Mouse (Mus musculus) hindbrain, embryonic 14.5 days (tissue): ENCODE measurements around the gene Olfr344. TPM values are rescaled to one million over a fixed set of nuclear protein-coding genes. Genes with fewer than 3 reads are reported as not detected.

Source experiments
- ATAC-seq: fragments of 200-750 bp; cut with Nextera tagmentation; 2 replicates; pipeline ENCODE4 v1.8.0; 2017; ENCODE audit warnings: moderate number of reproducible peaks, mild to moderate bottlenecking, moderate TSS enrichment, moderate library complexity; ENCODE audit not compliant: low FRiP score
- DNase-seq: peaks from one replicate; pipeline ENCODE4 v3.0.0-alpha.2; 2015; ENCODE audit warnings: low spot score
- H3K27ac ChIP-seq: fragments of 300-500 bp; sonication (generic); 2 replicates; pipeline ENCODE4 v1.5.1; 2014; ENCODE audit warnings: mild to moderate bottlenecking, moderate library complexity
- H3K27me3 ChIP-seq: fragments of 300-500 bp; sonication (generic); 2 replicates; pipeline ENCODE4 v1.6.1; 2014; ENCODE audit warnings: mild to moderate bottlenecking, low read length, mixed read lengths; ENCODE audit not compliant: control insufficient read depth, insufficient read depth
- H3K36me3 ChIP-seq: fragments of 300-500 bp; sonication (generic); replicated peaks from 2 replicates; pipeline ENCODE4 v1.6.1; 2014; ENCODE audit not compliant: control insufficient read depth, insufficient read depth
- H3K4me1 ChIP-seq: fragments of 300-500 bp; sonication (generic); replicated peaks from 2 replicates; pipeline ENCODE4 v1.6.1; 2014; ENCODE audit warnings: antibody characterized with exemption, low read length, mixed read lengths; ENCODE audit not compliant: control insufficient read depth, insufficient read depth
- H3K4me2 ChIP-seq: fragments of 300-500 bp; sonication (generic); replicated peaks from 2 replicates; pipeline ENCODE4 v1.6.1; 2014; ENCODE audit warnings: mild to moderate bottlenecking, moderate library complexity
- H3K4me3 ChIP-seq: fragments of 300-500 bp; sonication (generic); replicated peaks from 2 replicates; pipeline ENCODE4 v1.5.1; 2014; ENCODE audit warnings: mild to moderate bottlenecking, low read length
- H3K9ac ChIP-seq: fragments of 300-500 bp; sonication (generic); 2 replicates; pipeline ENCODE4 v1.6.1; 2014
- H3K9me3 ChIP-seq: fragments of 300-500 bp; sonication (generic); 2 replicates; pipeline ENCODE4 v1.6.1; 2016; ENCODE audit warnings: low read length; ENCODE audit not compliant: control insufficient read depth
- WGBS: fragments of 180-500 bp; shearing (Covaris S2); extraction: QIAGEN DNeasy Blood & Tissue Kit; methylation state at CpG from one replicate; pipeline ENCODE4 v1.1.7; 2014; 5-methylcytosine and 5-hydroxymethylcytosine counted together
- polyA plus RNA-seq: library from polyadenylated mRNA; unstranded; fragments of >200 nt; fragmentation: Nextera tagmentation; extraction: Ambion mirVana; gene quantifications from 2 replicates; pipeline ENCODE4 v1.2.1, GENCODE M21; 2014

Olfr344 gene
- polyA plus RNA-seq: not detected in 2 replicates

DNA sequence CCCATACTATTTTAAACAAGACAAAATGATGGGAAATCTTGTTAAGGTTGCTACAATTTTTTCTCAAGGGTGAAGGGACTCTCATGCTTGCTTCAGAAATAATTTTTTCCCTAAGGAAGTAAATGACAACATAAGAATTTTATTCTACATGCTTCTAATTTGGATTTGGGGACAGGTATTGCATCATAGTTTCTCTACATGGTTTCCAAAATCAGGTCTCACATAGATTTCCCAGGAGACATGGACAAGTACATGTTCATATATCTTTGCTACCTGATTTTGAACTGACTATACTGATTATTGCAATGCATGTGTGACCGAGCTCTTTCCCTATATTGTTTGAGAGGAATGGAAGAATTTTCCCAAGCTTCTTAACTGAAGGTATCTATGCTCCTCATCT lies at the start of gene Olfr344:
Gene Olfr344, plus strand, starts transcription at position 301 of the 400 bp plus-strand sequence.
- Histone ChIP-seq H3K36me3 (no peaks in the 10 kb centered on the region), H3K4me2 (no peak within 1 kb of the TSS), H3K9me3 (peaks cover 9% of the 10 kb centered on the region; the same call in 1 of the 2 replicates), H3K4me3 (no peak within 1 kb of the TSS), H3K4me1 (no peaks in the 10 kb centered on the region), H3K27ac (no peak within 1 kb of the TSS), H3K27me3 (no peaks in the 10 kb centered on the region), H3K9ac (no peak within 1 kb of the TSS)
- ATAC-seq (no peak), DNase-seq (no peak)
- WGBS: 82% methylated on average over 1 of the region's 1 CpGs

DNA sequence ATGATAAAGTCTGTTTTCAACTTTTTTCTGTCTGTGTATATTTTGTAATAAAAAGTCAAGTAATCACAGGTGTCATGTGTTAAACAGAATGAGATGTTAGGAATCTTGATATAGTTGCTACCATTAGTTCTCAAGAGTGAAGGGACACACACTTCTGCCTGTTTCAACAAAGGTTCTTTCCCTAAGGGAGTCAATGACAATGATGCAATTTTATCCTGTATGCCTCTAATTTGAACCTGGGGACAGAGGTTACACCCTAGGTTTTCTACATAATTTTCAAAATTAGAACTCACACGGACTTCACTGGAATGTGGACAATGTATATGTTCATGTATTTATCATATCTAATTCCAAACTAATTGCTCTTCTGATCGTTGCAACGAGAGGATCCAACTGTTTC lies 41.8 kb upstream of the Olfr344 start, which contains the start of gene Olfr342:
Gene Olfr342, plus strand, starts transcription at position 301 of the 400 bp plus-strand sequence.
- H3K4me1 ChIP-seq: no peaks in the 10 kb centered on the region
- 73% methylated on average over 3 of the region's 3 CpGs for WGBS
- peaks cover 17% of the 10 kb centered on the region; the same call in 1 of the 2 replicates for H3K9me3 ChIP-seq
- no peaks in the 10 kb centered on the region for H3K27me3 ChIP-seq
- H3K27ac ChIP-seq: no peak within 1 kb of the TSS
- H3K4me3 ChIP-seq: no peak within 1 kb of the TSS
- no peak within 1 kb of the TSS for H3K9ac ChIP-seq
- no peak within 1 kb of the TSS for H3K4me2 ChIP-seq
- DNase-seq: no peak
- H3K36me3 ChIP-seq: no peaks in the 10 kb centered on the region
- ATAC-seq: no peak

DNA sequence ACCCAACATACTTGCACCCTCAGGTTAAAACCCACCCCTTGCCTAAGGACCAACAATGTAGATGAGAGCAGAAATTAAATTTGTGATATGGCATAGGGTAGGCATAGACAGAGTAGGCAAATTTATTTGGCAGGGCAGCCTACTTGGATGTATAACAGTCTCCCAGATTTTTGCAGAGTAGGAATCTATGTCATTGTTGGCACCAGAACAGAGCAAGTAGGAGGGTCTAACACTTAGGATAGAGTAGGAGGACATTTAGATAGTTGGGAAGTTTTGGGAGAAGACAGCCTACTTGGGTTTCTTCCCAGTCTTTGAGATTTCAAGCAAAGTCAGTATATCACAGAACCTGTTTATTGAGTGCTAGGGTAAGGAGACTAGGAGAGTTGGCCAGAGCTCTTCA lies 1.3 kb upstream of the Olfr344 start:
- Histone ChIP-seq H3K4me3 (no peak overlapping the region), H3K4me1 (no peaks in the 10 kb centered on the region), H3K27ac (no peak overlapping the region), H3K9me3 (peaks cover 9% of the 10 kb centered on the region; the same call in 1 of the 2 replicates), H3K4me2 (no peak overlapping the region), H3K9ac (no peak overlapping the region), H3K27me3 (no peaks in the 10 kb centered on the region), H3K36me3 (no peaks in the 10 kb centered on the region)
- no peak for DNase-seq
- ATAC-seq: no peak

DNA sequence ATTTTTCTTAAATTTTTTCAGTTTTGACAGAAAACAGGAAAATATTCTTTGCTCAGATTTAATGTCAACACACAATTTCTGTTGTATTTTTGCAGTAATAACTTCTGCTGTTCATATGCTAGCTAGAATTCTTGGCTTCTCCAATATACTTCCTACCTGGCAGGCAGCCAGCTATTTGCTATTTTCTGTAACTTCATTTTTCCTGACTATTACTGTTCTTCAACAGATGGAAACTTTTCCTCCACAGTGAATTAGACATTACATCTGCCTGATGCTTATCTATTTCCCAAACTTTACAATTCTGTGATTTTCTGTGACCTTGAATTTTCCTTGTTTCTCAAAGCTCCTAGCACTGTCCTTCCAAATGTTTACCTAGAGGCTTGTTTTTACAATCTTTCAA lies 560 bp downstream of the Olfr344 start:
- Histone ChIP-seq H3K4me3 (no peak overlapping the region), H3K9me3 (peaks cover 9% of the 10 kb centered on the region; the same call in 1 of the 2 replicates), H3K9ac (no peak overlapping the region), H3K27ac (no peak overlapping the region), H3K36me3 (no peaks in the 10 kb centered on the region), H3K4me2 (no peak overlapping the region), H3K4me1 (no peaks in the 10 kb centered on the region), H3K27me3 (no peaks in the 10 kb centered on the region)
- DNase-seq (no peak), ATAC-seq (no peak)

DNA sequence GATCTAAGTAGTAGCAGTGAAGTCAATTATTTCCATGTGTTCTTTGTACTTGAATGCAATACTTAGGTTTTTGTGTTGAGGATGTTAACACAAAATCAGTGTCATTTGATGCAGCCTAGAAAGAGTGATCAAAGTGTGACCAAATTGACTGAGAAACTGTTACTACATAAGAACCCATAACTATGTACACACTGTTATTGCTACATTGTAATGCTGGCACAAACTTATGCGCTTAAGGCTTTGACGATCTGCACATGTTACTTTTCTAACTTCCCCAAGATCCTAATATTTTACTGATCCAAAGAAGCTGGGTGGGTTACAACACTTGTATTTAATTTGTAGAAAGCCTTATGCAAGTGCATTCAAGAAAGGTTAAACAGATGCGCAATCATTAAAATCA lies 1.4 kb downstream of the Olfr344 start:
- Histone ChIP-seq H3K27ac (no peak overlapping the region), H3K36me3 (no peaks in the 10 kb centered on the region), H3K9me3 (peaks cover 9% of the 10 kb centered on the region; the same call in 1 of the 2 replicates), H3K9ac (no peak overlapping the region), H3K4me1 (no peaks in the 10 kb centered on the region), H3K4me2 (no peak overlapping the region), H3K27me3 (no peaks in the 10 kb centered on the region), H3K4me3 (no peak overlapping the region)
- 94% methylated on average over 3 of the region's 3 CpGs for WGBS
- DNase-seq (no peak), ATAC-seq (no peak)

Other genes starting within 250 kb of the Olfr344 start
- gene Olfr338, start 193.1 kb upstream of the Olfr344 start, polyA plus RNA-seq: not detected in 2 replicates
- not detected in 2 replicates for gene Olfr339, start 147.7 kb upstream of the Olfr344 start, polyA plus RNA-seq
- not detected in 2 replicates for gene Olfr340, start 114.1 kb upstream of the Olfr344 start, polyA plus RNA-seq
- not detected in 2 replicates for gene Olfr341, start 84.2 kb upstream of the Olfr344 start, polyA plus RNA-seq
- not detected in 2 replicates for gene Olfr342, start 41.7 kb upstream of the Olfr344 start, polyA plus RNA-seq
- not detected in 2 replicates for gene Olfr345, start 73.4 kb downstream of the Olfr344 start, polyA plus RNA-seq
- gene Olfr346, start 119.1 kb downstream of the Olfr344 start, polyA plus RNA-seq: not detected in 2 replicates
- not detected in 2 replicates for gene Olfr347, start 165.2 kb downstream of the Olfr344 start, polyA plus RNA-seq
- not detected in 2 replicates for gene Olfr348, start 217.6 kb downstream of the Olfr344 start, polyA plus RNA-seq
- not detected in 2 replicates for gene Olfr50, start 223.9 kb downstream of the Olfr344 start, polyA plus RNA-seq